Mouse (Mus musculus) right cerebral cortex, postnatal 4 days (tissue): Measurements from ENCODE around the gene Acsbg1.
"Not testable (repeated sequence)": the region's sequence is repeated elsewhere in the genome, so short reads cannot be mapped to it uniquely, and the experiment has no call there.

Source experiments
- DNase-seq: peaks from one replicate; pipeline ENCODE4 v3.0.0-alpha.2; 2022

Acsbg1 gene

GRCm38 (mm10) chr9:54661605-54662377 lies at the start of gene Acsbg1:
Gene Acsbg1, minus strand, starts transcription at chr9:54661870.
- DNase-seq, result peak; percentile 25

DNA sequence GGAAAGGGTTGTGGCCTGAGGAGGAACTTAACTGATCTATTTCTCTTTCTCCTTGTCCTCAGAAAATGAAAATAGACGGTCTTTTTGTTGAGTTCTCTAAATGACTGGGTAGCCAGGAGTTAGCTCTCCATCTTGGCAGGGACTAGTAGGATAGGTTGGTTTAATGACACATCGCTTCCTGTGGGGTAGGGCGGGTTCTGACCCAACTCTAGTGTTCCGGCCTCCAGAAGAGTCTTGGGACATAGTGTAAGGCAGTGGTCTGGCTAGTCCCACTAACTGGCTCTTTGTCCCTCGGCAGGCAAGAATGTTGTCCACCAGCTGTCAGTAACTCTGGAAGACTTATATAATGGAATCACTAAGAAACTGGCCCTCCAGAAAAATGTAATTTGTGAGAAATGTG lies 46.4 kb upstream of the Acsbg1 start:
- DNase-seq, result no peak

DNA sequence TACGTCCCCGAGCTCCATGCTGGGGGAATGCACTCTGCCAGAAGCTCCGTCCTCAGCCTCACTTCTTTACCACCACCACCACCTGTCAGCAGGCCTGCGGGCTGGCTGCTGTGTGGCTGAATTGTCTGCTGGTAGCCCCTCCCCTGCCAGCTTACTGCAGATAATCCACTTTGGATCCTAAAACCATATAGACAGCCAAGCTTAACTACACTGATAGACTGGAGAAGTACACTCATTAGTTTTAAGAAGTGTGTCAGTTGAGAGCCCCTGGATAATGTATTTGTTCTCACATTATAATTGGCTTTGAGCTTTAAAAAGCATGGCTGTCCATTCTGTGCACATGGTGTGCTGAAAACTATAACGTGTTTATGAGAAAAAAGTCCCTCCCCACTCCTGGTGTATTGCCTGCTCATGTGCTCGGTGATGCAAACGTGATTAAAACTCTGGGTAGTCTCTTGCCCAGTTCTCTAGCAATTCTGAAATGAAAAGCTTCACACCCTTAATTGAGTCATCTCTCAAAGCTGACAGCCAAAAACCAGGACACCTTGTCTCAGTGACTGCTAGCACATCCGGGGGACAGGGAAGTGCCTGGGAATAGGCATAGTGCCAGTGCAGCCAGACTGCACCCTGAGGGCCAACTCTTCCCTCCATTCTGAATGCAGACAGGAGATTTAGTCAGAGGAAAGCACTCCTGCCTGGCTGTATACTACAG lies 45.8 kb upstream of the Acsbg1 start:
- DNase-seq, result no peak

DNA sequence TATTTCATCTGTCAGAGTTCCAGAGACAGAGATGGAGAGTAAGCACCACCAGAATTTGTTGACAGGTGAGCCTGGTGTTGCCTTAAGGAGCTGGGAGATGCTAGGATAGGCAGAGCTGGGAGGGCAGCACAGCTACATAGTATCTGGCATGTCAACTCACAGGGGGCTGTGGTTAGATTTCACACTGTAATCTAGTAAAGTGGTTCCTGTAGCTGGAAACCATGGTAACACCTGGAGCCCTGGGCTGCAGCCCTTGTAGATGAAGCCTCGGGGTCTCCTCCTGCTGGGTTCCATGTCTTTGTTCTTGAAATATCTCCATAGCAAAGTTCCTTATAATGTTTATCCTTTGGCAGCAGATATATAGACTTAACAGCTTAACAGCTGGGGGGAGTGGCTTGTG lies 43.9 kb upstream of the Acsbg1 start:
- DNase-seq, result no peak

DNA sequence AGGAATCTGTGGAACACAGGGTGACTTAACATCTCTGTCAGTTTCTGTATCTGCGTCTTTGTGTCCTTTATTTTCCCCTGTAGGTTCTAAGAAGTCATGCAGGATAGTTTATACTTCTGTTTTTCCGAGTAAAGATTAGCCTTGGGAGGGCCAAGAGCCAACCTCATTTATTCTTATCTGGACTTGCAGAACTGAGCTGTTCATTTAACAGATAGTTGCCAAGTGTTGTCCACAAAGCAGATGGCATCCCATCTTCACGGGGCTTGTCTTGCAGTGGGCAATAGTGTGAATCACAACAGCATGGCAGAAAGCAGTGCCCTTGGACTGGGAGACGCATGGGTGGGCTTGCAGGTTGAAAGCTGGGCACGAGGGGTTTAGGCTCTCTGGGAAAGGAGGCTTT lies 42.7 kb upstream of the Acsbg1 start:
- no peak for DNase-seq

GRCm38 (mm10) chr9:54702581-54702980 lies 40.9 kb upstream of the Acsbg1 start:
- no peak for DNase-seq

GRCm38 (mm10) chr9:54700746-54701145 lies 39.1 kb upstream of the Acsbg1 start:
- DNase-seq, result no peak

GRCm38 (mm10) chr9:54700174-54700475 lies 38.5 kb upstream of the Acsbg1 start:
- DNase-seq, result no peak

DNA sequence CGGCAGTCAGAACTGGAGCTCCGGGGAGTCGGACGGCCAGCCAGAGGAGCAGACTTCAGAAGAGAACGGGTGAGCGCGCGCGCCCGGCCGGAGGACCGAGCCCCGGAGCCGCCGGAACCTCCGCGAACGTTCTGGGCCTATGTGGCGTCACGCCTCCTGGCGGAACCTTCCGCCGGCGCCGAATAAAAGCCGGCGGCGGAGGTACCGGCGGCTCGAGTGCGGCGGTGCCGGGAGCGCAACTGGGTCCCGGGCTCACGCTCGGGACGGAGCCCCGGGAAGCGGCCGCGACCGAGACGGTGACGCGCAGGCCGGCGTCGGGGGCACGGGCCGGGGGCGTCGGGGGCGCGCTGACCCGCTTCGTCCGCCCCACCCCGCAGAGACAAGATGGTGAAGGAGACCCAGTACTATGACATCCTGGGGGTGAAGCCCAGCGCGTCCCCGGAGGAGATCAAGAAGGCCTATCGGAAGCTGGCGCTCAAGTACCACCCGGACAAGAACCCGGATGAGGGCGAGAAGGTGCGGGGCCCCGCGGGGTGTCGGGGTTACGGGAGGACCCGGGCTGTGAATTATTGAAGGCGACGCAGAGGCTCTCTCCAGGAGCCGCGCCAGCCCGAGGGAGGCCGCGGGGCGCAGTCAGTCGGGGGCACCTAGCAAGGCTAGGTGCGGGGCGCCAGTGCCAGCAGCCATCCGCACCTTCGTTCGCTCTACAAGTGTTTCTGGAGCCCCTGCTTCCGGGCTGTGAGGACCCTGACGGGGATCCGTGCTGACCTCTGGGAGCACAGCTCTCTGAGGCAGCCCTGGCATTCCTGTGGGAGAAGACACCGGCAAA lies 37.9 kb upstream of the Acsbg1 start:
- DNase-seq, result peak; percentile 82

DNA sequence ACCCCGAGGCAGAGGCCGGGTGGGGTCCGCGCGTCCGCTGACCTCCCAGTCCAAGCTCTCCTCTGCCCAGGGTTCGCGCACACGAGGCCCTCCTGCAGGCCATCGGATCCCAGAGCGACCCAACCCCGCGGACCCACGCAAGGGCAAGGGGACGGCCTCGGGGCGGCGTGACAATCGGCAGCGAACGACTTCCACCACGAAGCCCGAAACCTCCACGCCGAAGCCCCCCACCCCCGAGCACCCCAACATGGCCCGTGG lies 37.3 kb upstream of the Acsbg1 start:
- DNase-seq, result no peak

- DNase-seq, result no peak
These were observed 36.8 kb upstream of the Acsbg1 start, which contains the start of gene Dnaja4 for GRCm38 (mm10) chr9:54698318-54699086. Gene Dnaja4, plus strand, starts transcription at chr9:54698873.

- DNase-seq, result peak; percentile 27
These were observed 29.7 kb upstream of the Acsbg1 start for GRCm38 (mm10) chr9:54691241-54691805.

DNA sequence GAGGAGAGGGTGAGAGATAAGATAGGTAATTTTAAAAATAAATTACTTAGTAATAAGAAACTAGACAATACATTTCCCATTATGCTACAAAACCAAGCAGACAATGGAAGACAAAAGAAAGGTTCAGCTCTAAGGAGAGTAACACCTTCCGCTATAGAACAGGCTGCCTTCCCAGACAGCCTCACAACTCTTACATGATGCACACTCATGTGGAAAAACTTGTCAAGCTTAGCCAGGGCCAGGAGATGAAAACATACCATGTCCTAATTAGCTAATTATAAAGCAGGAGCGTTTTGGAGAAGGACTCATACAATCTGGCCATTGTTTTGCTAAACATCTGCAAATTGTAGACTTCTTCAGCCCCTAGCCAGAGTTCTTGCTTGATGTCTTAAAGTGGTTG lies 29.0 kb upstream of the Acsbg1 start:
- not testable (repeated sequence) for DNase-seq

GRCm38 (mm10) chr9:54689446-54689845 lies 27.8 kb upstream of the Acsbg1 start:
- DNase-seq, result no peak

DNA sequence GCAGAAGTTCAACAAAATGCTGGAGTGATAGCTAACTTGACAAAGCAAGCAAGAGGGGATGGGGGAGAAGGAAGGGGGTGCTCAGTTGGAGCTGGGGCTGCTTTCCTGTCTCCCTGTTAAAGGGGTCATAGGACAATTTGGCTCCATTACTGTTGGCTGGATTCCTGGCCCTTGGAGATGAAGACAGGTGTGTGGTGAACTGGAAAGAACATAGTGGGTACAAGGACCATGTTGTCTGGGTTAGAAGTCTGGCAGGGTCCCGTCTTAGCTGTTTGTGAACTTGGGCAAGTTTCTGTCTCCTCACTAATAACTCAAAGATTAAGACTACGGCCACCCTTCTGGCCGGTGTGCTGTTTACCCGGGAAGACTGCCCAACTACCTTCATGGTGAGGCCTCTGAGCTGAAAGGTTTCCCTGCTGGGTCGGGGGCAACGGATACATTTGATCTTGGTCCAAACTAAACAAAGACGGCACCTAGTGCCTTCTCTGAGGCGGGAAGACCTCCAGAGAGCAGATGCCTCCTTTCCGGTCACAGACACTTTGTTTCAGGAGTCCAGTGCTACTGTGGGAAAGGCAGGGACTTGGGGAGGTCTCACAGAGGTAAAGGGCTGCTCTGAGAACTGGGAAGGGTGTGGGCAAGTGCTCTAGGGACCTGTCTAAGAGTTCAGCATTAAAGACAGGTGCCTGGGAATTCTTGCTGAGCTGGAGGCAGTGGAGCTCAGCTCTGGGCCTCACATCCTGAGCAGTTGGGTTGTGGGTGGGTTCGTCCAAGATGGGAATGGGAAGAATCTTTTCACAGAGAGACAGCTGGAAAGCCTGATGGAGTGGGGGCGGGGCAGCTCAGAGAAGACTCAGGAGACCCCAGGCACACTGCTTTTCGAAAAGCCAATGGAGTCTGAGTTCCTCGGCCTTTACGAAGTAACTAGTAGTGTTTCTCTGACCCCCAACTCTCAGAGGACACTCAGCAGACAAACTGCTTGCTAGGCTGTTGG lies 25.9 kb upstream of the Acsbg1 start:
- no peak for DNase-seq

DNA sequence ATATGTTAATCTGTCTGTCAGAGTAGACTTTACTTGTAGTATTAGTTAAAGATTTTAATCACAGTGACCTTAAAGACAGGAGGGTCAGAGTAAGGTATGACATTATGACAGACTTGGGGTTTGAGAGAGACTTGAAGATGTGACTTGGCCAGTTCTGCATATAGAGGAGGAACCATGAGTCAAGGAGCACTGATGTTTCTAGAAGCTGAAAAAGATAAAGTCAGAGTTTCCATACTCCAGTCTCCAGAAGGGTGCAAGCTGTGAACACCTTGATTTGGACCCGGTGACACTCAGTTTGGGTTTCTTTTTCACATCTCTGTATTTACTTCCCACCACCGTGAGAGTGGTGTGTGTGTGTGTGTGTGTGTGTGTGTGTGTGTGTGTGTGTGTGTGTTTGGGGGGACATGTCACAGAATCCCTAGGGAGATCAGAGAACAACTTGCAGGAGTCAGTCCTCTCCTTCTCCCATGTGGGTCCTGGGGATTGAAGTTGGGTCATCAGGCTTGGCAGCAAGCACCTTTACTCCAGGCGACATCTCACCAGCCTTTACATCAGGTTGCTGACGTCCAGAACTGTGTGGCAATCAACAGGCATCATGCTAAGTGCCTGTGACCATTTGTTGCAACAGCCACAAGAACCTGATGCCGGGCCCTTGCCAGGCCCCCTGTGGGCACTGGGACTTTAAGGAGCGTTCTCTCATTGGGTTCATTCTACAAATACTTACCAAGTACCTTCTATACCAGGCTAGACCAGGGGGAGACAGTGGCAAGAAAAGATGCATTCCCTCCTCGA lies 22.3 kb upstream of the Acsbg1 start:
- DNase-seq, result no peak

DNA sequence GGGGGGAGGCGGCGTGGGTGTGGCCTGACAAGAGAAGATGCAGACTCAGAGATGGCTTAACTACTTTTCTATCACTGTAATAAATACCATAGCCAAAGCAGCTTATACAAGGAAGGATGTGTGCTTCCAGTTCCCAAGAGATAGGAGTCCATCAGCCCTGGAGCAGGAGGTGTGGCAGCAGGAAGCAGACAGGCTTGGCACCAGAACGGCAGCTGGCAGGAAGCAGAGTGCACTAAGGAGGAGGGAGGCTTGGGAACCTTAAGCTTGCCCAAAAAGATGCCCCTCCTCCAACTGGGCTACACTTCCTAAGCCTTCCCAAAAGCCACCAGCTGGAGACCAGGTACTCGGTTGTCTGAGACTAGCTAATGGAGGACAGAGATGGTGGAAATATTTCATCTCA lies 21.2 kb upstream of the Acsbg1 start:
- DNase-seq, result no peak

DNA sequence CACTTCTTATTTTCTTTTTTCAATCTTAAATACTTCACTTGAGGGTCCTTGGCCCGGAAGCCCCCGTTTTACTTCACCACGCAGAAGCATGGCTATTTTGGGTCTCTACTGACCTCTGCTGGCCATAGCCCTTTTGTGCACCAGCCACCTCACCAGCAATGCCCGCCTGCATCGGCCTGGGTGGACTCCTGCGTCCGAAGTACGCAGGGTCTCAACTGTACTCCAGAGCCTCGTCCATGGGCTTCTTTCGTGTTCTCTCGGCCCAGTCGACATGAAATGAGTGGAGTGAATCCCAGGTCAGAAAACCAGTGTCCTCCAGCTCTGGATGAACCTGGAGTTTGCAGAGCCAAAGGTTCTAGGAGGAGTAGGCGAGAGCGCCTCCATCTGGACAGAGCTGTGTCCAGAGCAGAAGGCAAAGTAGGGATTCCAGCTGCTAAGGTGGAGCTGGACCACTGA lies 14.9 kb upstream of the Acsbg1 start:
- peak; percentile 79 for DNase-seq

GRCm38 (mm10) chr9:54673887-54674286 lies 12.2 kb upstream of the Acsbg1 start:
- no peak for DNase-seq

- no peak for DNase-seq
These were observed 10.3 kb upstream of the Acsbg1 start for GRCm38 (mm10) chr9:54671962-54672361.

DNA sequence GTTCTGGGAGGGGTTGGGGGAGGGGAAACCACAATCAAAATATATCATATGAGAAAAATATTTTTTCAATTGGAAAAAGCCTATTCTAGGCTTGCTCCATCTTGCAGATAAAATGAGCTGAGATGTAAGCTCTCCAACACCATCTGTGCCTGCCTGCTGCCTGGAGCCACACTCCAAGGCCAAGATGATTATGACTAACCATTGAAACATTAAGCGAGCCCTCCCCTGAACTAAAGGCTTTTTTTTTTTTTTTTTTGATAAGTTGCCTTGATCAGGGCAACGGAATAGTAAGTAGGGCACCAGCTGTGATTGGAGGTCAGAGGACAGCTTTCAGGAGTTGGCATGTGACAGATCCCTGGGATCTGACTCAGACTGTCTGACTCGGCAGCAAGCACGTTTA lies 6.8 kb upstream of the Acsbg1 start:
- peak; percentile 17 for DNase-seq
